Mouse (Mus musculus) brain, adult 2 months (tissue): ENCODE measurements around the gene Sgip1.

Experiments
- DNase-seq: peaks from one replicate; pipeline ENCODE4 v3.0.0; 2011; ENCODE audit warnings: low read depth, low spot score

Sgip1 gene

DNA sequence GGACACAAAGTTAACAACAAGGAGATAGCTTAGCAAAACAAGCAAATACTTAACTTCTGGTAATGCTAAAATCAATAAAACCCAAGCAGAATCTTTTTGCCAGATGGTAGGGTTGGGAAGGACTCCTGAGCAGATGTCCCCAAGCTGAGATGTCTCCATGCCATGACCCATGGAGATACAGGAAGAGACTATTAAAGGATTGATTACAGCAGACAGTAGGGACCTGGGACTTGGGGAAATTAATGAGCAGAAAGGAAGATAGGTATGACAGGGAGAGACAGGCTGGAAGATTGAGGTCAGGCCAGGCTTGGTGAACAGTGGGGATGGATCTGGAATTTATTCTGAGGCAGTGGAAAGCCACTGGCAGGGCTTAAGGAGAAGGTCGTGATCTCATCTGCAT is 33.5 kb downstream of the Sgip1 start:
- DNase-seq: peak; percentile 50

DNA sequence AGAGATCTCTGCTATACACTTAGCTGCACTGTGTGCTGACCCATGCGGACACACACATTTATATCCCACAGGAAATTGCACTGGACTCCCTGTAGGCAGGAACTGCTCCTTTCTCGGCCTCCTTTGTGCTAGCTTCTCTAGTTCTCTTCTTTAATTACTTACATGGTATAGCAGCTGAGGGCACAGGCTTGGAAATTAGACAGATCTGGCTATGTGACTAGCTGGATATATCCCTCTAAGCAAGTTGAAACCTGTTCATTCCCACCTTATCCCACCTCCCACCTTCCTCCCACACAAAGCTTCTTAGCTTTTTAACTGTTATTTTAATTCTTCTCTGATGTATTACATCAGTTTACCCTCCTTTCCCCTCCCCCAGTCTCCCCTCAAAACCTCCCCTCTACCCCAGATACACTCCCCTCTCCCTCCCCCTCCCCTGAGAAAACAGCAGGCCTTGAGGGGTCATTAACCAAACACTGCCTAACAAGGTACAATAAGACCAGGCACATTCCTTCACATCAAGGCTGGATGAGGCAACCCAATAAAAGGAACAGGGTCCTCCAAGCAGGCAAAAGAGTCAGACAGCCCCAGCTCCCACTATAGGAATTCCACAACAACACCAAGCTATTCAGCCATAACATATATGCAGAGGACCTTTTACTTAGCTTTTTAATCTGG is 34.6 kb downstream of the Sgip1 start:
- DNase-seq: no peak

DNA sequence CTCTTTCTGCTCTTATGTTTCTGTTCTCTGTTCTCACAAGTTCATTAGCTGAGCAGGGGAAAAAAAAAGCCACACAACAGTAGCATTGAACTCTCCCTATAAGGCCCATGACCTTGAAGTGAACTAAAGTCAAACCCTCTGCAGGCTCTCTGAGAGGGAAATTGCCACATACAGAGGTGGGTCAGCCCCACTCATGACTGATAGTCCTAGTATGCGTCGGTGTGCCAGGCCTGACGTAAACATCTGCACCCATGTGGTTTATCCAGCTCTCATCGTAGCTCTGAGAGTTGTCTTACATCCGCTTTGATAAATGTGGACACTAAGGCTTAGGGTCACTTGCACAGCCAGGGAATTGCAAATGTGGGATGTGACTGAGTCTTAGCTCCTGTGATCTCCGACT is 38.8 kb downstream of the Sgip1 start:
- no peak for DNase-seq

DNA sequence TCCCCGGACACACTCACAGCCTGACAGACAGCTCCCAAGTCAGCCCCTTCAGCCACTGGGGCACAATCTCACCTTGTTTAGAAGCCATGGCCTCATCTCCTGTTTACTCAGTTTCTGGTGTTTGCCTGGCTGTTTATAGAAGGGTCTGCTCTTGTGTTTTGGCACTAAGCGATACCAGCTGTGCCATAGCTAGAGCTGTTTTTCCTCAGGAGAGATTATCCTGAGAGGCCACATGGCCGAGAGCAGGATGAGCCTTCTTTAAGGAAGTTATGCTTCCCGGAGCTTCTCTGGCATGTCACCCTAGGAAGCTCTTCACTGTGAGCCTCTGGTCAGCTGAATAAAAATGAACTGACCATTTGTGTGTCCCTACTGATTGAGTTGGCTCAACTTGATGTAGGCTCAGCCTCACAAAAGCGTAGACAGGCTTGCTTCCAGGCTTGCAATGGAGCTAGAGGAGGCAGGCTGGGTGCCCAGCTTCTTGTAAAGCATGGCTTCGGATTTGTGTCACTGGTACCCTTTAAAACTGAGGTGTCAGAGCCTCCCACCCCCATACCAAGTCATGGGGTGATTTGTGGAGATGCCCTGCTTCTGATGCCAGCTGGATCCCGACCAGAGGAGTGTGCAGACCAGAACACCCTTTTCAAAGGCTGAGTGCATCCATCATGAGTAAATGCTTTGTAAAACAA is 42.1 kb downstream of the Sgip1 start:
- DNase-seq: peak; percentile 79

DNA sequence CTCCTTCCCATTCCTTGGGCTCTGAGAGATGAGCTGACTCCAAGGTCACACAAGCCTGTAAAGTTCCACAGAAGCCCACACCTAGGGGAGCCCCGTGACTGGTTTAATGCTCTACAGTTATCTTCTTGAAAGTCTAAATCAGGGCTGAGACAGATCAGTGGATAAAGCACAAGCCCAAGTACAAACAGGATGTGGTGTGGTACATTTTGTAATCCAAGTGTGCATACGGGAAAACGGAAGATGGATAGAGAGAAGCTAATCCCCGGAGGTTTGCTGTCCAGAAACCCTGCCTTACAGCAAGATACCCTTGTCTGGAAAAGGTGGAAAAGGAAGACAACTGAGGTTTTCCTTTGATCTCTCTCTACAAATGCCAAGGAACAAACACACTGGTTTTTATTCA is 44.1 kb downstream of the Sgip1 start:
- no peak for DNase-seq

DNA sequence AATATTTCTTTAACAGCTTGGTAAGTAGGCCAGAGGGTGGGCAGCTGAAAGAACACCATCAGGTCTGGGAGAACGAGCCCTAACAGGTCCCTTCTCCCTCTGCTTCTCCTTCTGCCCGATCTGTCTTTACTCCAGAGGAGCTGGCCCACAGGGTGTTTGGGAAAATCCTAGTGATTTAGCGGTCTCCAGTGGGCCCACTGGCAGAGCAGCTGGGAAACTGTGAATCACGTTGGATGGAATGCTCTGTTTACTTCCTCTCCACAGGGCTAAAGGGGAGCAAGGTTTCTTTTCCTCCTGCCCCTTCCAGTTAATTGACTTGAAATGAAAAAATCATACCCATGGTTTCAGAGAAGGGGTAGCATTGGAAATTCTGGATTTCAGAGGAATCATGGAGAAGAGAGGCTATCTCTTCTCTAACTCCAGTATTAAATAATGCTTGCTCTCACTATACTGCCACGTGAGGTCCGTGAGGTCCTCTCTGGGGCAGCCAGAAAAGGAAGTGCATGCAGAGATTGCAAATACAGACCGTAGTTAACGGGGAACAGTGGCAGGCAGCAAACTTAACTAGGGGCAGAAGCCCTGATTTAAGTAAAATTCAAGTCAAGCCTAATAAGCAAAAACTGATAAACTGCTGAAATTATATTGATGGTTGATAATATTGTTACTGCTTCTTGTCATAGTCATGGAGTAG is 51.1 kb downstream of the Sgip1 start:
- peak; percentile 49 for DNase-seq

DNA sequence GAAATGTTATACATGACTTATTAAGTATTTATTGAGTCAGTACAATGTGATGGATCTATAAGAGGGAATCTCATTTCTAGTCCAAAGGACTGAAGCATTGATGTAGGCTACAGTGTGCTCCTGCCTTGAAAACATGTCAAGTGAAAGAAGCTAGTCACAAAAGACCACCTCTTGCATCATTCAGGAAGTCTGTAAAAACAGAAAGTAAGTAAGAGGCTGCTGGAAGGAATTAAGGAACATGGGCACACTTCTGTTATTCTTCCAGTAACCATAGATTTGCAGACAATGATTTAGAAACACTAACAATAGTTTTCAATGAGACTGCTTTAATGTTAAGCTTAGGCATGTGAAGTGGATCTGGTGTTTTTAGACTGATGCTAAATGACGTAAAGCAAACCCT is 60.4 kb downstream of the Sgip1 start:
- DNase-seq: no peak

DNA sequence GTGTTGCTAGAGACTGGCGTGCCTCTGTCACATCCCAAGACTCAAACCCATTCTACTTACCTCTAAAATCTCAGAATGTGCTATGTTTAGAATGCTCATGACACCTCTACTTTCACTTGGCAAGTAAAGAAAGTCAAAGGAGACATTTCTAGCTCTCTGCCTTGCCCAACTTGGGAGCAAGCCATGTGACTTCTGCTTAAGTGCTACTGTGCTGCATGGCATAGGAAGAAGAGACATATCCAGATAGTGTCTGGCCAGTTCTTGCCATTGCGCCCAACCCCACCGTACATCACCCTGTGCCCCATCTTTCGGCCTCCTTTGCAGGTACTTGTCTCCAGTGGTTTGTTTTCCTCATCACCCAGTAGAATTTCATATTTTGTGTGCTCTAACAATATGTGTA is 60.8 kb downstream of the Sgip1 start:
- DNase-seq: no peak

DNA sequence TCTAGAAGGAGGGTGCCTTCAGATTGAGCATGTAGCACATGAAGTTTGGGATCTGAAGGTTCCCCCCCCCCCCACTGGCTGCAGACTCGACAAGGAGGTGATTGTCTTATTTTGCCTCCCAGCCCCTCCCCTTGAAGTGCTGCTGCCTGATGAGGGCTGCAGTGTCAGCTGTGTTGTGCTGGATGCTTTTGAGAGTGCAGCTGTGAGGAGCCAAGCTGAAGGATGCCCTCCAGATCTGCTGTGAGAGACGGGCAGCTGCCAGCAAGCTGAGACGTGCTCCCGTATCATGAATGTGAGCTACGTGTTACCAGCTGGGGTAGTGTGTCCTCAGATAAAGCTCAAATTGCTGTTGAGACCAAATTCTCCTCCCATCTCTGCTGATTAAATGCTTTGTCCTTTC is 63.5 kb downstream of the Sgip1 start:
- DNase-seq: peak; percentile 73

DNA sequence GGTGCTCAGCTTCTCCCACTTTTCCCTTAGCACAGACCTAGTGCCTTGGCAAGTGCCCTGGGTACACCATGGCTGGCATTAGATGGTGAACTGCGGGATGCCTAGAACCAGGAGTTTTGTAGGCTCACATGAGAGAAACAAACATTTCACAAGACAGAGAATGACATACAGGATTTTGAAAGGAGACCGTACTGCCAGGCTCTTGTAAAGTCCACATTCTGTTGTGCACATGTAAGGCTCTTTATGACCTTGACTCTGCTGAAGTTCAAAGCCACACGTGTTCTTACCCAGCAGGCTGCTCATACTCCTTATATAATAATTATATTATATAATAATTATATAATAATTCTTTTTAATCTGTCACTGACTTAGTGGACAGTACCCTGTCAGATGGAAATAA is 65.9 kb downstream of the Sgip1 start:
- DNase-seq: no peak

DNA sequence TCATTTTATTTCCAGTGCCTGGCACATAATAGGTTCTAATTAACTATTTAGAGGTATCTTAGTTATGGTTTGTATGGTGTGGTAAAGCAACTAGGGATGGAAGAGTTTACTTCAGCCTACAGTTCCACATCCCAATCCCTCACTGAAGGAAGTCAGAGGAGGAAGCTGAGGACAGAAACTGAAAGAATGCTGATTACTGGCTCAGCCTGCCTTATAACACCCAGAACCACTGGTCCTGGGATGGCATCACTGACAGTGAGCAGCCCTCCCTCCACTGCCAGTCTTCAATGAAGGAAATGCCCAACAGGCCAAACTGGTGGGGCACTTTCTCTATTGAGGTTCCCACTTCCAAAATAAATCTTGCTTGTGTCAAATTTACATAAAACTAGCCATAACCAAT is 67.2 kb downstream of the Sgip1 start:
- DNase-seq: no peak

DNA sequence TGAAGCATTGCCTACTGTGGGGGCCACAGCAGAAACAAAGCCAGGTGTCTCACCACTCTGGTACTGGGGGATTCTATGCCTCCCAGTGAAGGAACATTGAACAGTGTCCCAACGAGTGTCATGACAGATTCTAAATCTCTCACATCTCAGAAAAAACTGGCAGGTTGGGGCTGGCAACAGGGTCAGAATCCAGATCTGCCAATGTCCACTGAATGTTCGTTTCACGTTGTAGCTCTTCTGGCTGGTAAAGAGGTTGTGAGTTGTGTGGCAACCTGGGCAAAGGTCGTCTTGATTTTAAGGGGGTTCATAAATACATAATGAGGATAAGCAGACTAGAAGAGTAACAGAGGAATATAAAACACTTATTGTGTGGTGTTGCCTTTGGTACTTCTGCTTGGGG is 68.2 kb downstream of the Sgip1 start:
- no peak for DNase-seq

DNA sequence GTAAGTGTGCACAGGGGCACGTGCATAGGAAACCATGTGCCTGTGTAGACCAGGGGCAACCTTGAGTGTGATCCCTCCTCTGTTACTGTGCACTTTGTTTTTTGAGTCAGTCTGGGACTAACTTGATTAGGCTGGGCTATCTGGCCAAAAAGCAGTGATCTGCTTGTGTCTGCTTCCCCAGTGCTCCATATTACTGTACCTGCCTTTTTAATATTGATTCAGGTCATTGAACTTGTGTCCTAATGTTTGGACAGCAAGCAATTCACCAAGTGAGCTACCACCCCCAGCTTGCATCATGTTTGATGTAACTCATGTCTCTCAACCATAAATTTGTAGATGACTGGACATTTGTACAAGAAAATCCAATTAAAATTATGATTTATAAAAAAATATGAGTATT is 69.2 kb downstream of the Sgip1 start:
- DNase-seq: no peak

DNA sequence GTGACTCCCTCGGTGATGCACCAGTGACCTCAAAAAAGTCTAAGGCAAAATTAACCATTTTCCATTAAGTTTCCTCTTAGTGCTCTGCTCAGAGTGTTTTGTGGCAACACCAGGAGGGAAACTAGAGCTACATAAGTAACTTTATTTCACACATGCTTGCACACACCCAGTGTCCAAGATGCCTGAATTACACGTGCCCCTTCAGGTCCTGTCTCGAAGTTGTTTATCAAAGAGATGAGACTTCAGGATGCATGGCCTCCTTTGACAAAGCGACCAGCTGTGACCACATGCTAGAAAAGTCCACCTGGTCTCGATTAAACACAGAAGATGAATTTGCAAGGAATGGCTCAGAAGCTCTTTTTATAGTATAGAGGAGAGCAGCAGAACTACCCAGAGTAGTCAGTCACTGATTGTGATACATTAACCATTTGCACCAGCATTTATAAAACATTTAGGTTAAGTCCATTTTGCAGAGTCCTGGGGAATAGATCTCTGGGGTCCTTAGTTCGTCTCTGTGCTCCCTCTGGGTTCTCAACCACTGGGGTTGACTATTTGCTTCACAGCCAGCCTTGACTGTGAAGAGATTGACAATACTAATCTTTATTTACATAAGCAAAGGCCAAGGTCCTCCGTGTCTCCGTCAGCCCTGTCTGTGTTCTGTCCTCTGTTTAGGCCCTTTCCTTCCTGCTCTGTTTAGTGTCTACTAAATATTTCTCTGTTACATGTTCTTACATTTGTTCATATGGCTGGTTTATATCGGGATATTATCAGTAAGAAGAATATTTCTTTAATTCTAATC is 70.1 kb downstream of the Sgip1 start:
- no peak for DNase-seq

DNA sequence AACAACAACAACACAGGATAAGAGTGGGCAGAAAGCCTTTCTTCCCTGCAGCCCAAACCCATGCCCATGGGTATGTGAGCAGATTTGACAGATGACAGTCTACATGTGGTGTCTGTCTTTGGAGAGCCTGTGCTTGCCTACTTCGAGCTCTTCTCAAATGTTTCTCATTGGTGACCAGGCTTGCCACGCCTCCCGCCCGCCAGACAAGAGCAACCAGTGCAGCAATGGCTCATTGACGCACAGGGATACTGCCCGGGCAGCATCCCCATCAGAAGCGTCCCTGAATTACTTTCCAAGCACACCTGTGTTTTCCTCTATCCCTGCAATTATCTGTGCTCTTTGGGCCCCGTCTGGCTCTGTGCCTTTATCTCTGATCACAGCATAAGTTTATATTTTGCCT is 72.2 kb downstream of the Sgip1 start:
- no peak for DNase-seq

DNA sequence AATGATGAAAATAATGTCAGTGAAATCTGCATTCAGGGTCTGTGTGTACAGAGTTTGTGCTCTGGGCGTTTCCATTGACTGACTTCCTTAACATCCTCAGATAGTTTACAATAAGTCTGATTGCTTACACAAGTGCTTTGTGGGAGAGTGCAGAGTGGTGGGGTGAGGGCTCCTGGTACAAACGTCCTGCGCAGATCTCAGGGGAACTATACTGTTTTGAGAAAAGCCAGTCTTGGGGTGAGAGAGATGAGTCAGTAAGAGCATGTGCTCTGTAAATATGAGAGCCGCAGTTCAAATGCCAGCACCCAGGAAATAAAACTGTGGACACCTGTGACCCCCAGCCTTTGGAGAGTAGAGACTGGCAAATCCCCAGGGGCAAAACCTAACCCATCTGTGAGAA is 80.7 kb downstream of the Sgip1 start:
- no peak for DNase-seq

DNA sequence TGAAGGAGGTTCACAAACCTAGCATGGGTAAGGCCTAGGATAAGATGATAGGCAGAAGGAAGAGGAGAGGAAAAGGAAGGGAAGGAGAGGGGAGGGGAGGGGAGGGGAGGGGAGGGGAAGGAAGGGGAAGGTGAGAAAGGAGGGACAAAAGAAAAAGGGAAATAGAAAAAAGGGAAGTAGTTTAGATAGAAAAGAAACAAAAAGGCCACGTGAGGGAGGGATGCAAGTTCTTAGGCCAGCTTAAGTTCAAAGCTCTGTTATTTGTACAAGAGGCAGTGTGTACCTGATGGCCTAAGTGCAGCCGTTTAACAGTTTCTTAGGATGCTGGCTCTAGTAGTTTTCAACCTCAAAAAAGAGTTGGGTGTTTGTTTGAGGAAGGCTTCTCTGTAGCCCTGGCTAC is 83.4 kb downstream of the Sgip1 start:
- no peak for DNase-seq

DNA sequence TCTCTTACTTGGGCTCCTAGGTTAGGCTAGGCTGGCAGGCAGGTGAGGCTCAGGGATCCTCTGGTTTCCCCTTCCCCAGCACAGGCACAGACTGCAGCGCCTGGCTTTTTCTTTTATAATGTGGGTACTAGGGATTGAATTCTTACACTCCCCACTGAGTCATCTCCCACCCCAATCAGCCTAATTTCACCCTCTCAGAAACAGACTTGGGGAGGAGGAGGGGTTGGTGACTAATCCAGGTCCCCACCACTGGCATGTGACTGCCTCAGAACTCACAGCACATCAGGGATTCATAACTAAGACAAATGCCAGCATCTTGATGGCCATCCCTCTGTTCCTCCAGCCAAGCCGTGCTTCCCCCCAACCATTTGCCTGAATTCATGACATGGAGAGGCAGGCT is 85.1 kb downstream of the Sgip1 start:
- DNase-seq: peak; percentile 90

DNA sequence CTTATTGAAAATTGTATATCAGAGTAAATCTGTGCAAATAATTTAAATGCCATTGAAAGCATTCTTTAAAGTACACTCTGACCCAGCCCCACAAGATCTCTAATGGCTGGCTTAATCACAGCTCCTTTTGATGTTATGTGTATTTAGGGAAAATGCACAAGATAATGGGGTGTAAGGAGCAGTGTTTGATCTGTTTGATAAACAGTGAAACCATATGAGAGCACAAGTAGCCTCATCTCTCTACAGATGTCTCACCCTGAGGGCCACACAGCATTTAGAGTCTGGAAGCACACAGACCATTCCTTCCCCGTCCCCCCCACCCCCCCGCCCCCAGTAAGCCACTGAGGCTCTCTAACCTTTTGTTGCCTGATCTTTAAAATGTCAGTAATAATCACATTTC is 87.4 kb downstream of the Sgip1 start:
- no peak for DNase-seq

DNA sequence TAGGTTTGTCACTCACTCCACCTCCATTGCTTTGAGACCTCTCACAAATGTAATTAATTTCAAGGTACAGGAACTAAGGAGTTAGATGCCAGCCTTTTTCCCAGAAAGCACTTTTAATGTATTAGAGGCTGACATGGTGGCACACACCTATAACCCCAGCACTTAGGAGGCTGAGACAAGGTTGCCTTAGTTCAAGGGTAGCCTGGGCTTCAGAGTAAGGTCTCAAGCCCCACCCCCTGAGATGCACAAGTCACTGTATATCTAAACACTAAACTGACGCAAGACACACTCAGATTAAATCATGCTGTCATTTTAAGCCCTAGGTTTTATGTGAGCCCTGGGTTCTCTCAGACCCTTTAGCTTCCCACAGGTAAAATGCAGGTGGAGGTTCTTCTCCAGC is 92.1 kb downstream of the Sgip1 start:
- no peak for DNase-seq

DNA sequence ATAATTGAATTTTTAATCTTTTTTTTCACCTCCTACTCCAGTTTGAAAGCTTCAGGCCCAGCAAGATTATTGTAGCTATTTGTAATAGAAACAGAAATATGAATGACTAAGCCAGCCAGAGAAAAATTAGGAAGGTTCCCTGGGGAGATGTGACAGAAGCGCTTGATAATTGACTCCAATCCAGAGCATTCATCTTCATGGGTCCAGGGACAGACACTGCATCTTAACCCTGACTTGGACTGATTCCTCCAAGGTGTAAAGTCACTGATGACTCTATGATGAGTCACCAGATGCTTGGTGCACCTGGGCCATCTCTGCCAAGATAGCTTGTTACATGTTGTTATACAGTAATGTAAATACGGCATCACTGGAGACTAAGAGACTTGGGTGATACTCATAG is 92.6 kb downstream of the Sgip1 start:
- peak; percentile 66 for DNase-seq

DNA sequence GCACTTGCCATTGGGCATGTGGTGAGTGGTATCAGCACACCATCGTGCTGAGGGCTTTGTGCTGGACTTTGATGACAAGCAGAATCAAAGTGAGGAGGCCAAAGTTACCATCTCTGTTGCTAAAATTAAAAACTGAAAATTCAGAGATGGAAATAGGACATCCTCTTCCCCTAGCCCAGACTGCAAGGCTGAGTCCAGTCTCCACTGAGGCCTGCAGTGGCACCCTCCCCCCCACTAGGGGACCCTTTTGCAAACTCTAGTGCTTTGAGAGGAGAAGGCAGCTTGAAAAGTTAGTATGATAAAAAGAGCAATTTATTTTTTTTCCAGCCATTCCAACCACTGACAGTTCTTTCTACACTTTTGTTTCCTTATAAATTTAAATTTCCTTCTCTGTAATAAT is 93.6 kb downstream of the Sgip1 start:
- DNase-seq: no peak
